9 mouse cellular contexts compared by ENCODE assay signal in the genomic region with DNA sequence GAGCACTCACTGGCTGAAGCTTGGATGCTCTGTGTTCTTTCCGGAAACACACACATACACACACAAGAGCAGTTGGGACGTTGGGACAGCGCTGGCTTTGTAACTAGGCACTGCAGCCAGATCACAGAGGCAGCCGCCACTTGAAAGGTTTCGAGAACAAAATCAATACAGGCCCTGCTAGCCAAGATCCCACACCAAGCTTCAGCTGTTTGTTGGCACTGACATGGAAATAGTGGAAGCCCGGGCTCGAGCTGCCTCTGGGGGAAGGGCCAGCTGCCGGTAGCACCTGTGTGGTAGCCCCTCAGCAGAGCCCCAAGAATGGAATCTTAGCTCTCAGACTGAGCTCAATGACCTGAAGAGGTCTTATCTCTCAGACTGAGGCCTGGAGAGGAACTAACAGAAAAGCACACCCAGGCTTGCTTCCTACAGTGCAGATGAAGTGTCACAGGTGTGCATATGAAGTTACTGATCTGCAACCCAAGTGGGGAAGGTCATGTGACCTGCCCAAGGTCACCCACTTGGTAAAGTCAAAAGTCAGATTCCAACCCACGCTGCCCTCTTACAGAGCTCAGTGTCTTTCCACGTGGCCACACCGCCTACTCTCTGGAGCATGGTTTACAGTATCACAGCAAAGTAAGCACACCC.
DNase-seq lines count a peak whose midpoint lies in the region; TF ChIP-seq lines count a peak whose summit lies in the region.
"Had no signal": no experiment of that assay in that cellular context is flagged by ENCODE, and none has a peak within 500 bp of the region (broad histone marks: within the 10 kb centered on the region; RNA-seq: fewer than 3 reads in every experiment).

No protein-coding gene starts in this region.

- WGBS in cerebellum, adult 2 months, result 38% methylated on average over 11 of the region's 11 CpGs

- H3K27me3 ChIP-seq in cerebellum, adult 2 months (ENCODE audit: control insufficient read depth, insufficient read depth, low read length), result no peaks in the 10 kb centered on the region
- H3K27me3 ChIP-seq: megakaryocyte, embryonic 14.5 days had no signal

- peaks cover 12% of the 10 kb centered on the region for H3K4me1 ChIP-seq in cerebellum, adult 2 months (ENCODE audit: control insufficient read depth, insufficient read depth, low read length)

- no peak for TF ChIP-seq POLR2A in cerebellum, adult 2 months (IDR thresholded peaks at IDR 0.05; ENCODE audit: borderline replicate concordance, insufficient read depth, low read length)

- DNase-seq in cerebellum, adult 11-12 months, result peak; percentile 10
- no peak for DNase-seq in cerebellum, adult 2 months
- peak; percentile 52 for DNase-seq in brain, embryonic 18.5 days (ENCODE audit: low read depth, low spot score)
- peak; percentile 5 to 6 for DNase-seq in left cerebral cortex, adult 18-20 months (ENCODE audit: low spot score in 2 of 2)
- peak; percentile 41 to 74 for DNase-seq in lung, postnatal 4 days
- DNase-seq in natural killer cell, adult 2 months (ENCODE audit: low spot score in 2 of 2), result no peak
- DNase-seq in heart, postnatal 4 days, result no peak
- DNase-seq in heart, postnatal 10 days, result no peak

- intact Hi-C loops in heart, postnatal 10 days (cut with DNase I), result no loop called here

- no peak overlapping the region for H3K4me3 ChIP-seq in cerebellum, adult 2 months (replicated peaks; ENCODE audit: insufficient read depth, low read depth, low read length)
- H3K4me3 ChIP-seq: megakaryocyte, embryonic 14.5 days had no signal

- H3K27ac ChIP-seq in cerebellum, adult 2 months (ENCODE audit: insufficient read depth, low read length), result no peak overlapping the region

- no peak for TF ChIP-seq CTCF in cerebellum, adult 2 months (IDR thresholded peaks at IDR 0.05; ENCODE audit: borderline replicate concordance, insufficient read depth, low read depth, low read length)

Comparison
In these comparisons a context has a peak if more than half of its experiments do, and no peak if none do; other contexts are left out.
1. DNase-seq: peak in cerebellum, adult 11-12 months (single experiment), brain, embryonic 18.5 days (single experiment), left cerebral cortex, adult 18-20 months (2 of 2) and lung, postnatal 4 days (2 of 2); none in cerebellum, adult 2 months (0 of 2), natural killer cell, adult 2 months (0 of 2), heart, postnatal 4 days (single experiment) and heart, postnatal 10 days (0 of 2).